Mouse (Mus musculus) gastrocnemius, postnatal 14 days (tissue): Measurements from ENCODE around the gene Akap5. TPM values are rescaled to one million over a fixed set of nuclear protein-coding genes. Genes with fewer than 3 reads are reported as not detected.
A peak's percentile ranks its signal among the peaks of the same experiment; 100 is the strongest.

Experiments
- DNase-seq: peaks from one replicate; pipeline ENCODE4 v3.0.0; 2021; ENCODE audit warnings: mixed read lengths
- intact Hi-C: fragments of 180-260 bp; cut with DNase I; formaldehyde crosslinking; loops from one replicate; pipeline ENCODE4 v1.15.1; 2025; ENCODE audit warnings: low total_unique reads
- total RNA-seq, 2 experiments: library from RNA; stranded (reverse); gene quantifications; 2 replicates each; pipeline ENCODE4 v1.2.3; 2021

The Akap5 gene
- total RNA-seq, 2 experiments from 2014 or later: 1.0 to 1.5 TPM

DNA sequence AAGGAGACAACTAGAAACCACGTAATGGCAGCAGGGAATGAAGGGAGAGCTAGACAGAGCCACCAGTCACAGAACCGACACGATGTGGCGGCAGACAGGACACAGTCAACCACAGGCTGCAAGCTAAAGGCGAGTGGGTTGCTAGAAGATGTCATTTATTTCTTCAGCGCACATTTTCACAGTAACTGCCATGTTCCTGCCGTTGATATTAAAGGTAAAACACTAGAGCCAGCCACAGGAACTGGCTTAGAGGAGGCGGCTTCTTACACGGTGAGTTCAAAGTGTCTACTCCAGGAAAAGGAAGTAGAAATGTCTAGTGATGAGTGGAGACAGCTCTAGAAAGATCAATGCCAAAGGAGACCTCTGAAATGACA is 37.6 kb downstream of the Akap5 start:
- intact Hi-C loops: no loop called here
- DNase-seq: no peak

DNA sequence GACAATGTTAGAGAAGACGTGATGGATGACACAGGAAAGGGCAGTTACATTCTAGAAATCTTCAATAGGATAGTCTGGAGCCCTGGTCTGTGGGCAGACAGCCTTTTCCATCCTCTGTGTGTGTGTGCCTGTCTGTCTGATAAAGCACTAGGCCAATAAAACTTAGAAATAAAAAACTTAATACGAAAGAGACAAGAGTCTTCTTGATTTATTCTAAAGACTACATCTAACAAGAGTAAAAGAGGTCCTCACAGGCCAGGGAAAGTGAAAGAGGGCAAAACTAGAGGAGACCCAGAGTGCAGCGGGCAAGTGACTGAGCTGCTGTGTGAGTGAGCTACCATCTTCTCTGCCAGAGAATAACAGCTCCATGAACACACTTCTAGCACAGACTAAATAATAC is 41.6 kb downstream of the Akap5 start:
- intact Hi-C loops: no loop called here
- no peak for DNase-seq

DNA sequence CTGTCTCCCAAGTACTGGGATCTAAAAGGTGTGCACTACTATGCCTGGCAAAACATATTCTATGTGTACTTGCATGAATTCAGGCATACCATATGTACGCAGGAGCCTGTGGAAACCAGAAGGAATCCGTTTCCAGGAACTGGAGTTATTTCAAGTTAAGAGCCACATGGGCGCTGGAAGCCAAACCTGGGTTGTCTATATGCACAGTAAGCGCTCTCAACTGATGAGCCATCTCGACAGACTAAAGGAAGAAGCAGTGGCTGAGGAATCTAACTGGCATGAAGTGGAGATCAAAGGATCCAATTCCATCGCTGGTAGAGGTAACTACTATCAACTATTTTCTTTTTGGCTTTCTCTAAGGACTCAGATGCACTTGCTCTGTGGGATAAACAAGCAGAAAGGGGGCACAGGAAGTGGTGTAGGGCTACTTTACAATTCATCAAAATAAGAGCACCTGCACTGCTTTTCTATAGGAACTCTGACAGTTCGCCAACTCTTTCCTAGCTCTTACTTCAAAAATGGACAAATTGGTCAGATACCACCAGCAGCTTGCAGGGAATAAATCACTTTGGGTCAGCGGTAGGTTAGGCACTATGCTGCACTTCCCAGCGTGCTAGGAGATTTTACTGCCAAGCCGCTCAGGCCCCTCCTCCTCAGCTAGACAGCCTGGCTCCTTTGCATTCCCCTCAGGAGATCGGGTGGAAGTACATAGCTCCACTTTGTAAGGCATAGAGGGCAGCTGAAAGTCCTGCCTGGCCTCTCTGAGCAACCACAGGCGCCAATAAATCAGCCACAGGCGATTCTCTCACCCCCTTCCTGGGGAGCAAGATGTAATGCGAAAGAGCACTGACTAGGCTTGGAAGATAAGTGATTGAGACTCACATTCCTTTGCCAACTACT is 42.7 kb downstream of the Akap5 start:
- intact Hi-C loops: no loop called here
- peak; percentile 20 for DNase-seq

- intact Hi-C loops: no loop called here
- no peak for DNase-seq
These were observed 43.6 kb downstream of the Akap5 start for GRCm38 (mm10) chr12:76368201-76368789.

- intact Hi-C loops: no loop called here
- peak; percentile 64 for DNase-seq
These were observed 44.1 kb downstream of the Akap5 start for GRCm38 (mm10) chr12:76368790-76369205.

DNA sequence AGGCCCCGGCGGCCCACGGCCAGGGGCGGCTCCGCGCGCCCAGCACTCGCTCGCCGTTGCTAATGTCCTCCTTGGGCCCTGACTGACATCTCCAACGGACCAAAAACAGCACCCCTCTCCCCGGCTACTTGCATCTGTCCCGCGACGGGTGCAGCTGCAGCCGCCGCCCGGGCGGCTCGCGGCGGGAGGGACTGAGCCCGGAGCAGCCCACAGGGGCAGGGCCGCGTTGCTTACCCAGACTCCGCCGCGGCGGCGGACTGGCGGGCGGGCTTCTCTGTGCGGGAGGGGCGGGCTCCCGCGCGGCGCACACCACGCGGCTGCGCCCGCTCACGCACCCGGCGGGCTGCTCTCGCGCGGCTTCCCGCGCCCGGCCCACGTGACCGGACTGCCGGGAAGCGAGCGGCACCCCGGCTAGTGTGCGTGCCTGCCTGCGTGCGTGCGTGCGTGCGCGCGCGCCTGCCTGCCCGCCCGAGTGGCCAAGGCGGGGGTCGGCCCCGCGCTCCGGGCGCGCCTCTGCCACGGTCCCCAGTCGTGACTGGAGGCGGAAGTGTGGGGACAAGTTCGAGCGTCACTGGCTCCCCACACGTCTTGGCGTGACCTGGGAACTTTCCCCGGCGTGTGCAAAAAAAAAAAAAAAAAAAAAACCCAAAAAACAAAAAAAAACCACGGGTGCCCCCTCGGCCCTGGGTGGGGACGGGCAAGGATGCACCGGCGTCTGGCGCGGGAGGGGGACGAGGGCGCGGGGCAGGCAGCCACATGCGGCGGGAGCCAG is 44.7 kb downstream of the Akap5 start, which contains the start of gene Zbtb25:
Gene Zbtb25, minus strand, starts transcription at position 397 of the 772 bp plus-strand sequence.
- peak; percentile 89 for DNase-seq
- intact Hi-C loops: no loop called here

DNA sequence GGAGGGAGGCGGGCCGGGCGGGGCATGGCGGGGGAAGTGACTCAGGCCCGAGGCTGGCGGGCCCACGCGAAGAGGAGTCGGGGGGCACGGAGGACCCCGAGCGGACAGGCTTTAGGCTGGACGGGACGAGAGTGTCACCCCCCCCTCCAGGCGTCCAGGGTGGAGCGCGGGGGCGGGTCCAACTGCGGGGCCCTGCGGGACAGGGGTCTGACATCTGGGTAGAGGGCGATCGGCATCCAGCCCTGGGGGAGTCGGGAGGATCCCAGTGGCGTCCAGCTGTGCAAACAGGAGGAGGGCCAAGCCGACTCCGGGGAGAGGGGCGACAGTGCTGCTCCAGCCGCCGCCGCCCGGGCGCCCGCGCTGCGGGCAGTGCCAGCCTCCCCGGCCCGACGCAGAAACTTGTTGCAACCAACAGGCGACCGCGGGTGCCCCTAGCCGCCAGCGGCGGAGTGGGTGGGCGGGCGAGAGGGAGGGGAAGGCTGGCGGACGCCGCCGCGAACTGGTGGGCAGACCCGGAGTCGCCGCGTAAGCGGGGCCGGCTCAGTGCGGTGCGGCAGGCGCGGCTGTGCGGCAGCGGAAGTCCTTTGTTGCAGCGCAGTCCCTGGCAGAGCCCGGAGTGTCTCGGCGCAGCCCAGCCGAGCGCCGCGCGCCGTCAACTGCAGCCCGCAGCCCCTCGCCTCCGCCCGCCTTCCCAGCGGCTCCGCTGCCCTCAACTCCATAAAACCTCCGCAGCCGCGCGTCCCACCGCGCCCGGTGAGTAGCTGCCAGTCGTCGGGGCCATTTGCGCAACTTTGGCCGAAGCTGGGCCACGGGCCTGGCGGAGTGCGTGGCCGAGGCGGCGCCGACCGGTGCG is 45.5 kb downstream of the Akap5 start, which contains the start of gene Zbtb1:
Gene Zbtb1, plus strand, starts transcription at position 289 of the 853 bp plus-strand sequence.
- intact Hi-C loops: no loop called here
- peak; percentile 83 for DNase-seq

GRCm38 (mm10) chr12:76370831-76371571 is 46.3 kb downstream of the Akap5 start:
- intact Hi-C loops: no loop called here
- DNase-seq: peak; percentile 90

DNA sequence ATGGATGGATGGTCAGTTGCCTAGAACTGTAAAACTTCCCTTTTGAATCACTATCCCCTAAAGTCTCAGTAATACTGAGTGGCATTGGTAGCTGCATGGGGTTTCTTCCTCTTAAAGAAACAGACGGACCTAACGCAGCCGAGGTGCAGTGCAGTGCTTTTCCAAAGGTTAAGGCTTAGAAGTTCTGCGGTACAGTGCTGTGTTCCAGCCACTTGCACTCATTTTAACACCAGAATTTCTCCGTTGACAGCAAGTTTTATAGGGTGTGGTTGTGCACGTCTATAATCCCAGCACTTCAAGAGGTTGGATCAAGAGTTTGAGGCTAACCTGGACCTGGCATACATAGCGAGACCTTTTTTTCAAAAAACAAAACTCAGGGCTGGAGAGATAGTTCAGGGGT is 47.4 kb downstream of the Akap5 start:
- intact Hi-C loops: no loop called here
- DNase-seq: no peak

GRCm38 (mm10) chr12:76372881-76373818 is 48.5 kb downstream of the Akap5 start:
- no peak for DNase-seq
- intact Hi-C loops: no loop called here

DNA sequence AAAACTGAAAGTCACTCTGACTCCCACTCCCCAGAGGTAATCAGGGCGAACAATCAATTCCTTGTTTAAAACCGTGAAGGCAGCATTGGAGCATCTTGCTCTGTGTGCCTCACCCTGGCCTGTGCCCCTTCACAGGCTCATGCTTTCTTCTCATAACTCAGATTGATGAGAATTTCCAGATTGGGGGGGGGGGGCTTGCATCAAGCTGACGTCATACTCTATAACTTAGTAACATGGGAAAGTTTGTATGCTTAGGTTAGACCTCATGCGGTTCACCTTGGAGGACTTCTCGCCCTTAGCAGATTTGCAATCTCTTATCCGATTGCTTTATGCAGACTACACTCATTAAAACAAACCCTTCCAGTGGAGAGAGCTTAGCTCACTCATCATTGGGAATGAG is 49.3 kb downstream of the Akap5 start:
- intact Hi-C loops: no loop called here
- DNase-seq: no peak

DNA sequence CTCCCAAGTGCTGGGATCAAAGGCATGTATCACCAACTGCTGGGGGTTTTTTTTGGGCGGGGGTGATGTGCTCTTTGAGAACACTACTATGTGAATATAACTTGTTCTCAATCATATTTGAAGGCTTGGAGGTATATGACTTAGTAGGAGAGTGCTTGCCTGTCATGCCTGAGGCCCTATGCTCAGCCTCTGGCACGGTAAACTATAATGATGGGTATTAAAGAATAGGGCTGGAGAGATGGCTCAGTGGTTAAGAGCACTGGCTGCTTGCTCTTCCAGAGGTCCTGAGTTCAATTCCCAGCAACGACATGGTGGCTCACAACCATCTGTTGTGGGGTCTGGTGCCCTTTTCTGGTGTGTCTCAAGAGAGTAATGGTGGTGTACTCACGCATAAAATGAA is 50.2 kb downstream of the Akap5 start:
- intact Hi-C loops: no loop called here
- DNase-seq: no peak

GRCm38 (mm10) chr12:76375506-76375905 is 50.8 kb downstream of the Akap5 start:
- no peak for DNase-seq
- intact Hi-C loops: no loop called here

DNA sequence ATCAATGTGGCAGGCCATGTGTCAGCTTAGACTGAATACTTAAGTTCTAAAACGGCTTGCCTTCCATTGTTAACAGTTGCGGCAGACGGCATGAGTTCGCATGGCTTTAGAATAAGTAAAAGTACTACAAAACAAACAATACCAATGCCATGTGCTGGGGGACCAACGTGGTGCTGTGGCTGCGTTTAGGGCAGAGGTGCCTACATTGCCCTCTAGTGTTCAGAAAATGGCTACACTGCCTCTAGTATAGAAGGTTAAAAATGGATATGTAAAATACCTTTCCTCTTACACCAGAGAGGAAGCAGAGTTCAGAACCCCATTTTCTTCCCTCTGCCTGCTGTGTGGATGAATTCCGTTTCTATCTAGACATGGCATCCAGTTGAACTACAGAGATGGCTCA is 52.0 kb downstream of the Akap5 start:
- DNase-seq: no peak
- intact Hi-C loops: no loop called here

- intact Hi-C loops: no loop called here
- DNase-seq: no peak
These were observed 52.4 kb downstream of the Akap5 start for GRCm38 (mm10) chr12:76377059-76377458.

DNA sequence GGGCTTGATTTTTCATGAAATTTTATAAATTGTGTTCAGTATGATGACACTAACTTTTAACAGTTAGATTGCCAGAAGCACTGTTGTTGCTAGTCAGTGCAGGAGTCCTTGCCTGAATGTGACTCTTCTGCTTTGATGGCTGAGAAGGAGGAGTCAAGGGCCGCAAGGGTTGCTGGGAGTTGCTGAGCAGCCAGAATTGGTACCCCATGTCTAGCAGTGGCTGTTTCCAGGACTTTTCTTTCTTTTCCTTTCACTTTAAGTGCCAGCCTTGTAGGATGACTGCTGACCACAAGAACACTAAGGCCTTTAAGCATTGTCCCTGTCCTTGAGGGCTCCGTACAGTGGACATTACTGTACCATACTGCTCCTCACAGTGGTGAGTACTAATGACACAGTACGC is 53.0 kb downstream of the Akap5 start:
- no peak for DNase-seq
- intact Hi-C loops: no loop called here

DNA sequence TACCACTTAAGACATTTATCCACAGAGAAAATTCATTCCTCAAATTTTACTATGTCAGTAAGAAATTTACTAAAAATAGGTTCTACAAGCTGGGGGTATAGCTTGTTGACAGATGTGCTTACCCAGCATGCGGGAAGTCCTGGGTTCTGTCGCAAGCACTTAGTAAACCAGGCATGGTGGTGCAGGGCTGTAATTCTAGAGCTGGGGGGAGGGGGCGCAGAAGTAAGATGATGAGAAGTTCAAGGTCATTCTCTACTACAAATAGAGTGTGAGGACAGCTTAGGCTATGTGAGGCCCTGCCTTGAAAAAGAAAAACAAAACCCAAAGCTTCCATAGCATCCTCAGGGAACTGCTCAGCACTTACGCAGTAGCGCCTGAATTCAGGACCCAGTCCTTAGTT is 53.9 kb downstream of the Akap5 start:
- intact Hi-C loops: no loop called here
- no peak for DNase-seq

DNA sequence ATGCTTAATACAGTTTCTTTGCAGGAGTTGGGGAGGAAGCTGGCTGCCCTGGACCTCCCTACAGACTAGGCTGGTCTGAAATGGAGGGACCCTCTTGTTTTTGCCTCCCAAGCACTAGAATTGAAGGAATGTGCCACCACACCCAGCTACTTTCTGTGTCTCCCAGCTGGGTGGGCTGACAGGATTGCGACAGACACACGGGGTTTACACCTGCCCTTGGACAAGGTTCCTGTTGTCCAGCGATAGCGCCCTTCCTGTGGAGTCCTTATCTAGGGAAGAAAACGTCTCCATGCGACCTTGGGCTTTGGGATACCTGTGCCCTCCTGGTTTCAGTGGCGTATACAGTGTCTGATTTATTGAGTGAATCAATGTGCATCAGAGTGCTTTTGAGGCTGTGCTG is 55.5 kb downstream of the Akap5 start:
- intact Hi-C loops: no loop called here
- no peak for DNase-seq
